Mouse (Mus musculus): ENCODE results near the gene Car4.

GRCm38 (mm10) chr11:84958271-84958630 is 665 bp downstream of the Car4 start:
- TF ChIP-seq CTCF (IDR thresholded peaks at IDR 0.05; ENCODE audit: extremely low read depth, insufficient read depth, low read length) (no peak), POLR2A (IDR thresholded peaks at IDR 0.05; ENCODE audit: extremely low read depth, insufficient read depth, low read length) (no peak)
